Mouse (Mus musculus) kidney, postnatal 0 days (tissue): Measurements from ENCODE around the gene Olfr665. TPM values are rescaled to one million over a fixed set of nuclear protein-coding genes. Genes with fewer than 3 reads are reported as not detected.

Experiments
- ATAC-seq: fragments of 200-750 bp; cut with Nextera tagmentation; replicated peaks from 2 replicates; pipeline ENCODE4 v1.8.0; 2017; ENCODE audit warnings: low read depth, moderate number of reproducible peaks, moderate TSS enrichment, moderate library complexity; ENCODE audit not compliant: low FRiP score
- DNase-seq: peaks from one replicate; pipeline ENCODE4 v3.0.0-alpha.2; 2016; ENCODE audit warnings: low spot score
- H3K27ac ChIP-seq: fragments of 300-500 bp; sonication (generic); 2 replicates; pipeline ENCODE4 v1.5.1; 2014; ENCODE audit warnings: mild to moderate bottlenecking
- H3K27me3 ChIP-seq: fragments of 300-500 bp; sonication (generic); 2 replicates; pipeline ENCODE4 v1.6.1; 2014; ENCODE audit warnings: low read length, mixed read lengths; ENCODE audit not compliant: insufficient read depth
- H3K36me3 ChIP-seq: fragments of 300-500 bp; sonication (generic); 2 replicates; pipeline ENCODE4 v1.6.1; 2014; ENCODE audit warnings: low read length, mixed read lengths; ENCODE audit not compliant: insufficient read depth
- H3K4me1 ChIP-seq: fragments of 300-500 bp; sonication (generic); replicated peaks from 2 replicates; pipeline ENCODE4 v1.6.1; 2014; ENCODE audit warnings: antibody characterized with exemption, low read length, mixed read lengths; ENCODE audit not compliant: insufficient read depth
- H3K4me2 ChIP-seq: fragments of 300-500 bp; sonication (generic); 2 replicates; pipeline ENCODE4 v1.6.1; 2014; ENCODE audit warnings: mild to moderate bottlenecking, low read length, moderate library complexity, mixed read lengths
- H3K4me3 ChIP-seq: fragments of 300-500 bp; sonication (generic); replicated peaks from 2 replicates; pipeline ENCODE4 v1.5.1; 2014; ENCODE audit warnings: low read depth, low read length
- H3K9ac ChIP-seq: fragments of 300-500 bp; sonication (generic); 2 replicates; pipeline ENCODE4 v1.6.1; 2014; ENCODE audit warnings: low read depth, low read length
- H3K9me3 ChIP-seq: fragments of 300-500 bp; sonication (generic); replicated peaks from 2 replicates; pipeline ENCODE4 v1.6.1; 2016; ENCODE audit warnings: low read length, inconsistent platforms, mixed read lengths
- CTCF ChIP-seq: IDR thresholded peaks from 2 replicates; pipeline ENCODE4 v1.5.1; 2016; ENCODE audit warnings: antibody characterized with exemption, low read depth, mild to moderate bottlenecking, moderate library complexity
- WGBS: fragments of 180-500 bp; shearing (Covaris S2); extraction: QIAGEN DNeasy Blood & Tissue Kit; methylation state at CpG from one replicate; pipeline ENCODE4 v1.1.7; 2014; 5-methylcytosine and 5-hydroxymethylcytosine counted together
- polyA plus RNA-seq: library from polyadenylated mRNA; unstranded; fragments of >200 nt; fragmentation: Nextera tagmentation; extraction: Ambion mirVana; gene quantifications from 2 replicates; pipeline ENCODE4 v1.2.1, GENCODE M21; 2015

Gene Olfr665
- polyA plus RNA-seq, 1 experiment from 2014 or later, result not detected

- no peaks in the 10 kb centered on the region for H3K27me3 ChIP-seq
- no peaks in the 10 kb centered on the region for H3K9me3 ChIP-seq
- no peak overlapping the region for H3K4me3 ChIP-seq
- TF ChIP-seq CTCF, result no peak
- no peaks in the 10 kb centered on the region for H3K4me1 ChIP-seq
- no peak overlapping the region for H3K9ac ChIP-seq
- no peak overlapping the region for H3K27ac ChIP-seq
- no peak overlapping the region for H3K4me2 ChIP-seq
- ATAC-seq (no peak), DNase-seq (no peak)
- 64% methylated on average over 3 of the region's 3 CpGs for WGBS
- H3K36me3 ChIP-seq, result no peaks in the 10 kb centered on the region
These were observed 16.4 kb upstream of the Olfr665 start for GRCm38 (mm10) chr7:104861381-104861780.

GRCm38 (mm10) chr7:104895852-104896251 lies 18.0 kb downstream of the Olfr665 start, which contains the start of gene Olfr666:
Gene Olfr666 (minus strand): TSS chr7:104895952.
- H3K4me3 ChIP-seq, result no peak within 1 kb of the TSS
- no peak for DNase-seq
- no peak within 1 kb of the TSS for H3K4me2 ChIP-seq
- H3K9ac ChIP-seq, result no peak within 1 kb of the TSS
- no peak for ATAC-seq
- H3K36me3 ChIP-seq, result no peaks in the 10 kb centered on the region
- H3K27ac ChIP-seq, result no peak within 1 kb of the TSS
- TF ChIP-seq CTCF, result no peak
- WGBS, result 81% methylated on average over 2 of the region's 2 CpGs
- H3K9me3 ChIP-seq, result no peaks in the 10 kb centered on the region
- no peaks in the 10 kb centered on the region for H3K27me3 ChIP-seq
- no peaks in the 10 kb centered on the region for H3K4me1 ChIP-seq

- Histone ChIP-seq H3K27me3 (no peaks in the 10 kb centered on the region), H3K4me3 (no peak within 1 kb of the TSS), H3K27ac (no peak within 1 kb of the TSS), H3K36me3 (no peaks in the 10 kb centered on the region), H3K4me2 (no peak within 1 kb of the TSS), H3K9me3 (no peaks in the 10 kb centered on the region), H3K9ac (no peak within 1 kb of the TSS), H3K4me1 (no peaks in the 10 kb centered on the region)
- ATAC-seq (no peak), DNase-seq (no peak)
- TF ChIP-seq CTCF, result no peak
- 94% methylated on average over 1 of the region's 1 CpGs for WGBS
These were observed 43.6 kb downstream of the Olfr665 start, which contains the start of gene Olfr667 for GRCm38 (mm10) chr7:104921382-104921781. Gene Olfr667 (minus strand): TSS chr7:104921482.

GRCm38 (mm10) chr7:104927957-104928356 lies 50.1 kb downstream of the Olfr665 start, which contains the start of gene Olfr668:
Gene Olfr668 (minus strand): TSS chr7:104928057.
- ATAC-seq (no peak), DNase-seq (no peak)
- no peaks in the 10 kb centered on the region for H3K9me3 ChIP-seq
- no peak within 1 kb of the TSS for H3K4me2 ChIP-seq
- no peak for TF ChIP-seq CTCF
- no peak within 1 kb of the TSS for H3K27ac ChIP-seq
- no peaks in the 10 kb centered on the region for H3K36me3 ChIP-seq
- 73% methylated on average over 1 of the region's 1 CpGs for WGBS
- no peak within 1 kb of the TSS for H3K4me3 ChIP-seq
- H3K4me1 ChIP-seq, result no peaks in the 10 kb centered on the region
- no peaks in the 10 kb centered on the region for H3K27me3 ChIP-seq
- H3K9ac ChIP-seq, result no peak within 1 kb of the TSS

Other genes starting within 250 kb of the Olfr665 start
- 0.04 TPM in 1 of 2 replicates, not detected in the other for gene Olfr658, start 230.7 kb upstream of the Olfr665 start, polyA plus RNA-seq
- not detected in 2 replicates for gene Olfr659, start 211.3 kb upstream of the Olfr665 start, polyA plus RNA-seq
- not detected in 2 replicates for gene Olfr661, start 191.5 kb upstream of the Olfr665 start, polyA plus RNA-seq
- not detected in 2 replicates for gene Usp17le, start 100.6 kb upstream of the Olfr665 start, polyA plus RNA-seq
- not detected in 2 replicates for gene Usp17lb, start 35.4 kb upstream of the Olfr665 start, polyA plus RNA-seq
- gene Usp17la, start 21.0 kb upstream of the Olfr665 start, polyA plus RNA-seq, result not detected in 2 replicates
- not detected in 2 replicates for gene Olfr666, start 17.9 kb downstream of the Olfr665 start, polyA plus RNA-seq
- gene Olfr667, start 43.5 kb downstream of the Olfr665 start, polyA plus RNA-seq, result not detected in 2 replicates
- not detected in 2 replicates for gene Olfr668, start 50.0 kb downstream of the Olfr665 start, polyA plus RNA-seq
- not detected in 2 replicates for gene Olfr669, start 56.2 kb downstream of the Olfr665 start, polyA plus RNA-seq
- gene Olfr670, start 84.6 kb downstream of the Olfr665 start, polyA plus RNA-seq, result not detected in 2 replicates
- not detected in 2 replicates for gene Olfr671, start 101.1 kb downstream of the Olfr665 start, polyA plus RNA-seq
- not detected in 2 replicates for gene Olfr672, start 124.0 kb downstream of the Olfr665 start, polyA plus RNA-seq
- gene Olfr675, start 150.4 kb downstream of the Olfr665 start, polyA plus RNA-seq, result not detected in 2 replicates
- gene Olfr676, start 154.7 kb downstream of the Olfr665 start, polyA plus RNA-seq, result not detected in 2 replicates
- not detected in 2 replicates for gene Olfr677, start 173.3 kb downstream of the Olfr665 start, polyA plus RNA-seq
- not detected in 2 replicates for gene Olfr678, start 186.4 kb downstream of the Olfr665 start, polyA plus RNA-seq
- gene Olfr679, start 203.2 kb downstream of the Olfr665 start, polyA plus RNA-seq, result not detected in 2 replicates
- not detected in 2 replicates for gene Olfr680-ps1, start 214.8 kb downstream of the Olfr665 start, polyA plus RNA-seq
- not detected in 2 replicates for gene Olfr681, start 238.8 kb downstream of the Olfr665 start, polyA plus RNA-seq